Mouse (Mus musculus): ENCODE measurements around the gene Upp2.

The Upp2 gene

DNA sequence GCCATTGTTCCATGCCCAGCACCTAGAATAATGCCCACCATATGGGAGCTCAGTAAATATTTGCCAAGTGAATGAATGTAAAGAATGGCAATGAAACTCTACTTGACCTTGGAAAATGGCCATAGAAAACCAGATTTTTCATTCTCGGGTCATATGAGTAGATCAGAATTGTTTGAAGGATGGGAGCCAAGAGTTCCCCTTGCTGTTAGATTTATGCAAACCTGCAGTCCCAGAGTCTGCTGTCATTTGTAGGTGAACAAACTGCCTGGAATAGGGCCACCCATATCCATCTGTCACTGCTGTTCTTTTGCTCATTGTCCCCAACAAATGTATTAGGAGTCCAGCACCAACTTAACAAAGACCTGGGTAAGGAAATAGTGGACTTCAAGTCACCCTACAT lies 216.4 kb downstream of the Upp2 start:
- DNase-seq = no peak

DNA sequence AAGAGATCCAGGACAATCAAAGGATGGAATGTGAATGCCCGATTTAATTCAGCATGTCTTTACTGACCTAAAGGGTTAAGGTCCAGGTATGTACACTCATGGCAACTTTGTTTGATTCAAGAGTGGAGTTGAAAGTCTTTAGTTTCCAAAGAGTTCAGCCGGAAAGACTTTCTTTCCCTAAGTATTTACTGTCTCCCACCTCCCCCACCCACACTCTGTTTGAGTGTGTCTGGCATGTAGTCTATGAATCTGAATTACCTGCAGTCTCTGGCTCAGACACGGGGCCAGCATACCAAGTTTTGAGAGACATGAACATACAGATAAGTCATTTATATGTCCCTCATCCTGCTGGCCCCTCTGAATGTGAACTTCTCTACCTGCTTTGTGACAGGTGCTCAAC lies 219.1 kb downstream of the Upp2 start:
- no peak for DNase-seq

- DNase-seq = peak; percentile 37
These were observed 219.6 kb downstream of the Upp2 start for GRCm38 (mm10) chr2:58786681-58787080.

DNA sequence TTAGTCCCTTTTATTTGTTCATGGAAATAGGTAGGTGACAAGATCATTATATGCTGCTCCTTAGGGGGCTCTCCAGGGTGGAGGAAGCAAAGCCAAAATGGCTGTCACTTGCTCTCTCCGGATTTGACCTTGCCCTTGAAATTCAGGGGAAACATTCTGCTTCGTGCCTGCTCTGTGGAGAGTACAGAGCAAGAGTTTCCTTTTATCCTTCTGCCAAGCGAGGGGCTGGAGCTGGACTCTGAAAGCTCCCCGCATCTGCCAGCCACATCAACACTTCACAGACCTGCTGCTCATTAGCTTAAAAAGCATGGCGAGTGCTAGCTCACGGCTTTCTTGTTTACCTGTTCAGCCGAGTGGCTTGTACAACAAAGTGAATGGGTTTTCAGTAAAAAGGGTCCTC lies 220.3 kb downstream of the Upp2 start:
- DNase-seq = no peak

DNA sequence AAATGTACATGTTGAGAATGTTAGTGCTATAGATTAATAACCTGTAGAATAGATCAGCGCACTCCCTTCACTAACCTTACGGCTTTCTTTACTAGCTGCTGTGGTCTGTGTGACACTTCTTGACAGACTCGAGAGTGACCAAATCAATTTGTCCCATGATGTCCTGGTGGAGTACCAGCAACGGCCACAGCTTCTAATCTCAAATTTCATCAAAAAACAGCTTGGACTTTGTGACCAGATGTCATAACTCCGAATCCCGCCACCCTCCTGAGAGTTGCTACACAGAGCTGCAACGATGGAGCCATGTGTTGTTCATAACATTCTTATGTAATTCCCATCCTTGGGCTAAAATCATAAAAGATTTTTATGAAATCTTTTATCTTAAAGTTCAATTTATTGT lies 222.8 kb downstream of the Upp2 start:
- DNase-seq = no peak

DNA sequence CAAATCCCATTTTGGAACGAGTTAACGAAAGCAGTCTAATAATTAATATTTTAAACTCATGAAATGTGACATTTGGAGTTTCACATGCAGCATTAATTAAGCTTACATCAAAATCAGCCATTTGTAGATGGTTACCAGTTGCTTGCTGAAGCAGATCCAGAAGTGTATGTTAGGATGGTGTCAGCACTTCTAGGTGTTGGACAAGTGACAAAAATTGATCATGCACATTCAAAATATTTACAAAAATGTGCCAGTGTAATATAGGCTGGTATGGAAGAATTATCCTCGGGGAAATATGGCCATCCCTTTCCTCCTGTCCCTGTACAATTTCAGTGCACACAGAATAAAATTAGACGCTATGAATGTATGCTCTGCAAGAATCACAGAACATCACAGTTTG lies 223.3 kb downstream of the Upp2 start:
- no peak for DNase-seq

GRCm38 (mm10) chr2:58794489-58794888 lies 227.4 kb downstream of the Upp2 start:
- DNase-seq = no peak

DNA sequence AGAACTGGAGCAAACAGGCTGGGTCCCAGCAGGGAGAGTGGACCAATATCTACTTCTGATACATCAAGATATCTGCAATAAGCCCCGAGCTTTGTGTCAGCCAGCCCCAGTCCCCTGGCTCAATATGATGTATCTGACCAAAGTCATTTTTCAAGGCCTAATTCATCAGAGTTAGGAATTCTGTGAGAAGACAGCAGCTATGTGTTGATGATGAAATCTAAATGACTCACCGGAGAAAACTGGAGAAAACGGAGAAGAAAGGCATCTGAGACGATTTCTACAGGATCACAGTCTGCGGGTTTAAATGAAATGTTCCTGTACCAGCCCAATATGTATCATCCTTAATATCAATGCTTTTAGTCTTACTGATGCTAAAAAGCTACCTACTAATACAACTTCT lies 228.3 kb downstream of the Upp2 start:
- DNase-seq = no peak

GRCm38 (mm10) chr2:58797506-58797905 lies 230.4 kb downstream of the Upp2 start:
- no peak for DNase-seq

DNA sequence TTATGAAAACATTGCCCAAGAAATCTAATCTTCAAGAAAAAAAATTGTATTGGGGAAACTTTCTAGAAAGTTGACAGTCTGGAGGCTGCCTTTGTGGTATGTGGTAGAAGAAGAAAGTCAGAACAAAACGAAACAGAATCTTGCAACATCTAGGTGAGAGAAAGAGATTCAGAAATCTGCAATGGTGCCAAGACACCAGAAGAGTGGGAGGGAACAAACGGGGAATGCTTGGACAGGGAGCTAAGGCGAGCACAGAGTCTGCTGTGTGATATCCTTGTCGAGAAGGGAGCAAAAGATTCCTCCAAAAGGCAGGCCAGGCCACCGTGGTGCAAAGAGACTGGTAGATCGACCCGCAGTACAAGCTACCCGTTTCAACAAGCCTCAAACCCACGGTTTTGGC lies 232.0 kb downstream of the Upp2 start:
- DNase-seq = no peak

DNA sequence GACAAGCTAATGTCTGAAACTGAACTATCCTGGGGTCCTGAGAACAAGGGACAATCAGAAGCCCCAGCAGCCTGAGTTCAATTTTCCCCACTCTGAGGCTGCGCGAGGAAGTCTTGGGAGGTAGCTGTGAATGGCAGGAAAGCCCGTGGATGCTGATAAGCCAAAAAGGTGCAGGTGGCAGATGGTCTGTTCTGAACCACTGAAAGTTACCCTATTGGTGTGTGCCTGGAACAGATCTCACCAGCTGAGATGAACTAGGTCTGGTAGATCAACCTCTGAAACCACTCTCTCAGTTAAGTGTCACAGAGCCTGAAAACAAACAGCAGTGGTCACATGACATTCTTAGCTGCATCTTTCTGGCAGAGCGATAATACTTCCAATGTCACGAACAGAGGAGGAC lies 232.5 kb downstream of the Upp2 start:
- DNase-seq = no peak

DNA sequence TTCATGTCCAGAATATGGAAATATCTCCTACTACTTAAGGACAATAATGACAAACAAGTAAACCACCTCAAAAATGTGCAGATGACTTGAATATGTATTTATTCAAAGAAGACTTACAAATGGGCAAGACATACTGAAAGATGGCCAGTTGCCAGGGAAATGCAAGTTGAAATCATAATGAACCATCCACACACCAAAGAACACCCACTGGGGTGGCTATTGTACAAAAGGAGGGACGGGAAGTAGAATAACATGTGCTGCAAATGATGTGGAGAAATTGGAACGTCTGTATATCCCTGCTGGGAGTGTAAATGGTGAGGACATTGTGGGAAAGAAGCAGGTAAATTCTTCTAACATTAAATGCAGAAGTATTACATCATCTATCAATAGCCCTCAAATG lies 245.8 kb downstream of the Upp2 start:
- no peak for DNase-seq

- peak; percentile 27 for DNase-seq
These were observed 262.0 kb downstream of the Upp2 start for GRCm38 (mm10) chr2:58828910-58829600.

DNA sequence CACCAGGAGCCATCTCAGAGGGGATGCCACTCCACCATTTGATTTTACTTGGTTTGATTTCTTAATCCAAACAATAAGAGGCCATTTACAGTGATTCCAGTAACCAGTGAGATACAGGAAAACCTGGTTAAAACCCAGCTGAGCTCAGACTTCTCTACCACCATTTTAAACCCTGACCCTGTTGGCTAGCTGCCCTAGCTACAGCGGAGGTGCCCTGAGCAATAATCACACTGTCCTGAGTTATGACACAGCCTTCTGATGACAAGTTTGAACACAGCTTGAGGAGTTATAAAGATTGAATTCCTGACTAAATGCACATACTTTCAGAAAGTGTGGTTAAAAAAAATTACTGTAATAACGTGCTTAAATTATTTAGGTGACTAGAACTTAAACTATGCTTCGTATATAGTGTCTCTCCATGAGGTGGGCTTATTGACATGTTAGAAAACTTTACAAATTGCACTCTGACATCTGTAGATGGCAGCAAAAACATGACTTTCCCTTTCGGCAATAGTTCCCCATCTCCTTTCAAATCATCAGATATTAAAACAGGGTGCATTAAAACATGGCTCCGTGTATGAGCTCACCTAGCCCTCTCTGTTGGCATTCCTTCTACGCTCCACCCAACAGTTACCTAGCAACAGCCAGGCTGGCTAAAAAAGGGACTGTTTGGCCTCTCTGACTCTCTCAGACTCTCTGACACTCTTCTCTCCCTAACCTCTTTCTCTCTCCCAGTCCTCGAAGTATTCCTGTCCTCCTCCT lies 263.1 kb downstream of the Upp2 start:
- peak; percentile 29 for DNase-seq

DNA sequence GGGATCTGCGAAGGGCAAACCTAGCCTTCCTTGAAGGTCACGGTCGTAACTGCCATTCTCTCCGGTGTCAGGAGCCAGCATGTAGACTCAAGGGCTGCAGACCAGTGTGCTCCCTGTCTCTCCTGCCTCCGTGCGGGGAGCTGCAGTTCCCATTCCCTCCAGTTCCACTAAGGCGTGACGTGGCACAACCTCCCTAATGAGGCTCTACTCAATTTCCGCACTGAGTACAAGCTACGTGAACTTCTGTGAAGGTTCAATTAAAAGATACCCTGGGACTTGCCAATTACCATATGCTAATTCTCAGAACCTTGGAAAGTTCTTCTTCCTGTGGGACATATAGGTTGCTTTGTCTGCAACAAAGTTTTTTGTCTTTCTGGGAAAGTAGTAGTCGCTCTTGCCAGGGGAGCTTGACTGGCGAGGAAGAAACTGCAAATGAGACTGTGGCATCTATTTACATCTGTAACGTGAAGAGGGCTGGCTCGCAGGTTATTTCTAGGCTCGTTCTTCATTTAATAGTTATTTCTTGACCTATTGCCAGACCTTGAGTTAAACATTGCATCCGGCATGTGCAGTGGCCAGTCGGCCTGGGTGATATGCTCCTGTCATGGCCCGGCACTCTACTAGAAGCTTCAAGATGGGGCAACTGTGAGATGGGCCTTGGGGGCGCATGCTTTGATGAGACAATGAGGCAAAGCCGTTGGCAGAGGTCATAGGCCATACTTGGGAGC lies 265.3 kb downstream of the Upp2 start:
- DNase-seq = no peak

DNA sequence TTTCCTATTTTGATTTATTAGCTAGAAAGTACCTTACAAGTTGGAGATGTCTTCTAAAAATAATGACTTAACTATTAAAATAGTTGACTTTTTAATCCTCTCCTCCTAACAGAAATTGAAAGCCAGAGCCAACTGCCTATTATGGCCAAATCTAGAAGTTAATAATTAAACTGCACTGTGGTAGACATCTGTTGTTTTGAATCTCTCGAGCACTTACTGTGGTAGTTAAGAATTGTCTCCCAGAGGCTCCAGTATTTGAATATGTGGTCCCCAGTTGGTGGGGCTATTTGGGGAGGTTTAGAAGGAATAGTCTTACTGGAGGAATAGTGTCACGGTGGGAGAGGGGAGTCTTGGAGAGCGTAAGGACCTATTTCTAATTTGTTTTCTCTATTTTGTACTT lies 273.9 kb downstream of the Upp2 start:
- no peak for DNase-seq

DNA sequence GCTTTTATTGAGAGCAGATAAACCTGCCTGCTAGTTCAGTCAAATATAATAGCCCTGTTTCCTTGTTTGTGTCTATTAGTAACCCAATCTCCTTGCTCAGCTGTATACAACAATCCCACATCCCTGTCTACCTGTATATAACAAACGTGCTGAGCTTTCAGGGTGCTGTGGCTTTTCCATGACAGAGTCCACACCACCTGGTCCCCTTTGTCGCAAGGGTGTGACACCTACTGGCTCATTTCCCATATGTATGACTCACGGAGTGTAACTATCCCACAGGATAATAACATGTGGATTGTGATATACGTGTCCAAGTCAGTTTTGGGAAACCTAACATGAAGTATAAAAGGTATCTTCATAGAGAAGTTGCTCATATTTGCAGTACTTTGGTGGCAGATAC lies 275.3 kb downstream of the Upp2 start:
- no peak for DNase-seq

All from lung, postnatal 14 days (tissue).